Mouse (Mus musculus): ENCODE results near the gene Stx8.

The Stx8 gene

GRCm38 (mm10) chr11:68233469-68233965 lies 267.5 kb downstream of the Stx8 start:
- no peak for DNase-seq

GRCm38 (mm10) chr11:68239756-68240155 lies 273.8 kb downstream of the Stx8 start:
- no peak for DNase-seq

GRCm38 (mm10) chr11:68244254-68244991 lies 278.4 kb downstream of the Stx8 start:
- DNase-seq = no peak

GRCm38 (mm10) chr11:68244992-68245261 lies 278.9 kb downstream of the Stx8 start:
- DNase-seq = no peak

GRCm38 (mm10) chr11:68247897-68248296 lies 281.9 kb downstream of the Stx8 start:
- no peak for DNase-seq

- DNase-seq = no peak
Observed at GRCm38 (mm10) chr11:68250106-68250505, 284.1 kb downstream of the Stx8 start.

- no peak for DNase-seq
Observed at GRCm38 (mm10) chr11:68253531-68253930, 287.5 kb downstream of the Stx8 start.

Measured in right cerebral cortex, postnatal 14 days (tissue).